Mouse (Mus musculus) thymus, adult 2 months (tissue): ENCODE data around the gene Lrrk1. TPM values are rescaled to one million over a fixed set of nuclear protein-coding genes. Genes with fewer than 3 reads are reported as not detected.
A peak's percentile ranks its signal among the peaks of the same experiment; 100 is the strongest.

Source experiments
- DNase-seq: peaks from one replicate; pipeline ENCODE4 v3.0.0; 2021
- H3K27ac ChIP-seq: fragments of 200-500 bp; 2 replicates; pipeline ENCODE4 v1.5.1; 2012; ENCODE audit warnings: low read length, control low read depth; ENCODE audit not compliant: control insufficient read depth, insufficient read depth
- H3K27me3 ChIP-seq: fragments of 200-500 bp; 2 replicates; pipeline ENCODE4 v1.6.1; 2012; ENCODE audit warnings: mild to moderate bottlenecking, low read length, moderate library complexity, mixed read lengths; ENCODE audit not compliant: control insufficient read depth, insufficient read depth
- H3K36me3 ChIP-seq: fragments of 200-500 bp; 2 replicates; pipeline ENCODE4 v1.6.1; 2012; ENCODE audit warnings: mild to moderate bottlenecking, low read length, moderate library complexity; ENCODE audit not compliant: control insufficient read depth, insufficient read depth
- H3K4me1 ChIP-seq: fragments of 200-500 bp; replicated peaks from 2 replicates; pipeline ENCODE4 v1.6.1; 2012; ENCODE audit warnings: low read length; ENCODE audit not compliant: control insufficient read depth, insufficient read depth
- H3K4me3 ChIP-seq: fragments of 200-500 bp; 2 replicates; pipeline ENCODE4 v1.5.1; 2012; ENCODE audit warnings: mild to moderate bottlenecking, low read length, control low read depth, moderate library complexity; ENCODE audit not compliant: control insufficient read depth, insufficient read depth
- CTCF ChIP-seq: fragments of 200-500 bp; IDR thresholded peaks from 2 replicates; pipeline ENCODE4 v1.5.1; 2012; ENCODE audit warnings: mild to moderate bottlenecking, control low read depth, low read length, moderate library complexity, borderline replicate concordance; ENCODE audit not compliant: control insufficient read depth, poor library complexity, insufficient read depth; ENCODE audit errors: extremely low read depth
- POLR2A ChIP-seq: fragments of 200-500 bp; IDR thresholded peaks from 2 replicates; pipeline ENCODE4 v1.6.1; 2012; ENCODE audit warnings: mild to moderate bottlenecking, low read length, control low read depth, moderate library complexity; ENCODE audit not compliant: control insufficient read depth, poor library complexity, insufficient read depth; ENCODE audit errors: extremely low read depth
- WGBS: fragments of 180-500 bp; shearing (Covaris S2); methylation state at CpG from one replicate; pipeline ENCODE4 v1.1.7; 2018; 5-methylcytosine and 5-hydroxymethylcytosine counted together
- polyA plus RNA-seq: library from polyadenylated mRNA; depleted of rRNA; stranded (reverse); fragments of >200 nt; gene quantifications from 2 replicates; pipeline ENCODE4 v1.2.3, GENCODE M21; 2012; rRNA removed

The Lrrk1 gene
- polyA plus RNA-seq: 24.0 and 29.9 TPM in 2 replicates

GRCm38 (mm10) chr7:66387813-66388521, at the start of gene Lrrk1:
Gene Lrrk1 (minus strand): TSS chr7:66388350.
- 1% methylated on average over 70 of the region's 70 CpGs for WGBS
- peak; percentile 6 for DNase-seq
- H3K36me3 ChIP-seq: no peaks in the 10 kb centered on the region

GRCm38 (mm10) chr7:66434453-66434935, 46.3 kb upstream of the Lrrk1 start:
- no peaks in the 10 kb centered on the region for H3K36me3 ChIP-seq
- TF ChIP-seq CTCF (no peak), POLR2A (no peak)
- no peaks in the 10 kb centered on the region for H3K4me1 ChIP-seq
- no peak overlapping the region for H3K27ac ChIP-seq
- no peaks in the 10 kb centered on the region for H3K27me3 ChIP-seq
- DNase-seq: peak; percentile 56
- WGBS: 48% methylated on average over 10 of the region's 10 CpGs
- H3K4me3 ChIP-seq: no peak overlapping the region

More at GRCm38 (mm10) chr7:66387813-66388521, at the start of gene Lrrk1:
- Histone ChIP-seq H3K4me1 (peaks cover 2% of the 10 kb centered on the region; the same call in 1 of the 2 replicates), H3K4me3 (peak within 1 kb of the TSS; percentile 36), H3K27me3 (peaks cover 4% of the 10 kb centered on the region; the same call in 1 of the 2 replicates), H3K27ac (no peak within 1 kb of the TSS)
- no peak for TF ChIP-seq POLR2A
- no peak for TF ChIP-seq CTCF

DNA sequence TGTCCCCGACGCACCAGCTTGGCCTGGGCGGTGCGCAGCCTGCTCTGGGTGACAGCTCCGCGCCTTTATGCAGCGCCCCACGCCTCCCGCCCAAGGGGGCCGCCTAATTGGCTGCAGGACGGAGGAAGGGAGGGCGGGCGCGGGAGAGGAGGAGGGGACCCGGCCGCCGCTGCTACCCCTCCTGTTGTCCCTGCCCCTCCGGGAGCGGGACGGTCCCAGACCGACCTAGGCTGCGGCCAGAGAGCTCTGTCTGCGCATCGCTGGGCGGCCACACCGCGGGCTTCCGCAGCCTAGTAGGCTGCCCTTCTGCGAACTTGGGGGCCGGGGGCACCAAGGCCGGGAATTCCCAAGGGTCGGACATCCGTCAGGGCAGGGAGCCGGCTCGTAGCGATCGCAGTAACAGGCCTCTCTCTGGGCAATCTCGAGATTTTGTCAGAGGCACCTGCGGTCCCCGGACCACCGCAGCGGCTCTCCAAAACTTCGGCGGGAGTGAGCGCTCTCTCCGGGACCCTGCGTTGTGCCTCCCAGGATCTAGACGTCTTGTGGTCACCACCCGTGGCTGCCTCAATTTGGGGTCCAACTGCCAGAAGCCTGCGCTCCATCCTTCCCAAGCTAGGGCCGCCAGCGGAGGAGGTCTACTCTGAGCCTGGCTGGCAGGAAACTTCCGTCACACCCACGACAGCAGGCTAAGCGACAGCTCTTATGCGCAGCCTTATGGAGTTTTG, 39.4 kb upstream of the Lrrk1 start, which contains the start of gene Aldh1a3:
Gene Aldh1a3 (minus strand): TSS at position 81 of the 725 bp plus-strand sequence.
- peaks cover 2% of the 10 kb centered on the region; the same call in 1 of the 2 replicates for H3K27me3 ChIP-seq
- no peak for DNase-seq

DNA sequence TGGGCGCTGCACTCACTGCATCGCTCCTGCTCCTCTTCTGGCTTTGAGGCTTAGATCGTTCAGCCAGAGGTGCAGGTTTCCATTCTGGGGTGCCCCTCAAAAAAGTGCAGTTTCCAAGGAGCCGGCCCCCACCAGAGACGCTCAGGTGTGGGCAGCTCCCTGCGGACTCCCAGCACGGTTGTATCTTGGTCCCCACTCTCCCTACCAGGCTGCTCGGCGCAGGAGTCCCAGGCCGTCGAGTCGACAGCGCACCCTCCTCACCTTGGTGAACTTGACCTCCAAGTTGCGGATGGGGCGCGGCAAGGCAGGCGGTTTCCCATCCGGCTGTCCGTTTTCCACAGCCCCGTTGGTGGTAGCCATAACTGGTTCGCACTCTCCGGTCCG, 38.9 kb upstream of the Lrrk1 start:
- no peaks in the 10 kb centered on the region for H3K4me1 ChIP-seq
- DNase-seq: no peak
- TF ChIP-seq CTCF: no peak
- no peak for TF ChIP-seq POLR2A
- peaks cover 2% of the 10 kb centered on the region; the same call in 1 of the 2 replicates for H3K27me3 ChIP-seq
- no peak overlapping the region for H3K27ac ChIP-seq
- H3K4me3 ChIP-seq: no peak overlapping the region
- WGBS: 4% methylated on average over 23 of the region's 23 CpGs
- H3K36me3 ChIP-seq: no peaks in the 10 kb centered on the region

More for the DNA sequence above, 39.4 kb upstream of the Lrrk1 start, which contains the start of gene Aldh1a3:
- H3K4me3 ChIP-seq: no peak within 1 kb of the TSS
- H3K27ac ChIP-seq: no peak within 1 kb of the TSS
- no peaks in the 10 kb centered on the region for H3K36me3 ChIP-seq
- no peaks in the 10 kb centered on the region for H3K4me1 ChIP-seq
- TF ChIP-seq POLR2A: no peak
- no peak for TF ChIP-seq CTCF
- 2% methylated on average over 55 of the region's 56 CpGs for WGBS

DNA sequence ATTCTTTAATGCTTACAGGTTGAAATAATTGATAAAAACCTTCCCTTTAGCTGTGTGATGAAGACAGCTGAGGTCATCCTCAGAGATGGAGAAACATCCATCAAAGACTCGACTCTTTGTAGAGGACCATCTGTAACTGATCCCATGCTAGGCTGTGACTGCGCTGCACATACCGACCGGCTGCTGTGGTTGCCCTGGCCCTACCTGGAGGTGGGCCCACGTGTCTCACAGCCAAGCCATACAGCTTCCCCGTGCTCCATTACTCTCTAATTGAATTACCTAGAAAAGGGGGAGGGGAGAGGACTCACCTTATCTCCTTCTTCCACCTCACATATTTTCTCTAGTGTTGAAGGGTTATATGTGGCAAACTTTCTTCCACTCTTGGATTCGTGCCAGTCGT, 33.8 kb upstream of the Lrrk1 start:
- TF ChIP-seq POLR2A: no peak
- TF ChIP-seq CTCF: no peak
- Histone ChIP-seq H3K27ac (no peak overlapping the region), H3K36me3 (no peaks in the 10 kb centered on the region), H3K27me3 (no peaks in the 10 kb centered on the region; the same call in 1 of the 2 replicates), H3K4me1 (no peaks in the 10 kb centered on the region), H3K4me3 (no peak overlapping the region)
- 89% methylated on average over 8 of the region's 8 CpGs for WGBS
- no peak for DNase-seq

DNA sequence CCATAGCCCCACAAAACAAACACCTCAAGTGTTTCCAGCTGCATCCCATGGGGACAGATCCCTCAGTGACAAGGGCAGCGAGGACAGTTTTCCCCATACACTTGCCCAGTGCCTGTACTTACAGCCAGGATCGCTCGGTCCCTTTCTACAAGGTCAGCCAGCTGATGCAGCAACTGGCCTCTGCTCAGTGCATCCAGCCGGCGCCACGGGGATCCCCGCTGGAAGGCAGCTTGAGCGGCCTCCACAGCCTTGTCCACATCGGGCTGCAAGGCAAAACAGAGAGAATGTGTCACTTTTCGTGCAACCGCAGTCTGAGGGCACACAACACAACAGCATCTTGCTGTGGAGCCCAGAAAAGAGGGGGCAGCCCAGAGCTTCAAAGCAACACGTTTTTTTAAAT, 30.8 kb upstream of the Lrrk1 start:
- WGBS: 74% methylated on average over 12 of the region's 12 CpGs
- no peaks in the 10 kb centered on the region; the same call in 1 of the 2 replicates for H3K27me3 ChIP-seq
- no peak overlapping the region for H3K27ac ChIP-seq
- H3K4me1 ChIP-seq: no peaks in the 10 kb centered on the region
- no peak for TF ChIP-seq CTCF
- no peak for TF ChIP-seq POLR2A
- no peak for DNase-seq
- H3K4me3 ChIP-seq: no peak overlapping the region
- no peaks in the 10 kb centered on the region for H3K36me3 ChIP-seq
